17 mouse cellular contexts compared by ENCODE assay signal in the genomic region with DNA sequence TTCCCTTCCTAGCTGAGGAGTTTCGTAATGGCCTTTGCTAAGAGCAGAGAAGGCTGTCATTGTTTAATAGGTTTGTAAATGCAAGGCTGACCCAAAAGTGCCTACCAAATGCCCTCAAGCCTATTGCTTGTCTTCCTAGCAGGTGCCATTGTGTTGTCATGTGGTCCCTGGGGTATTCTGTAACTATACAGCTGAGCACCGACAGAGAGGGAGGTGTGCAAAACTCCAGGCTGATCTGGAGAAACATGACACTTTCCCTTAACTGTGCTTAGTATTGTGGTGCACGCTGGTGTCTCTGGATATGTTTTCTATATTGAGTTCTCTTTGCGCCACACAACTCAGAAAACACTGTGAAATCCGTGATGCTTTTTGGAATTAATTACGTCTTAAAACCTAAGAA.
"Had no signal": no experiment of that assay in that cellular context is flagged by ENCODE, and none has a peak within 500 bp of the region (broad histone marks: within the 10 kb centered on the region; RNA-seq: fewer than 3 reads in every experiment).

No protein-coding gene starts in this region.

- H3K4me1 ChIP-seq: limb, embryonic 15.5 days; midbrain, embryonic 10.5 days; stomach, embryonic 15.5 days had no signal

- H3K4me3 ChIP-seq: layer of hippocampus, adult 2 months; limb, embryonic 15.5 days; midbrain, embryonic 10.5 days; stomach, embryonic 15.5 days had no signal

- H3K27me3 ChIP-seq: limb, embryonic 15.5 days; stomach, embryonic 15.5 days had no signal

- ATAC-seq: liver, postnatal 0 days; lung, postnatal 0 days; midbrain, embryonic 16.5 days had no signal

- H3K9ac ChIP-seq: limb, embryonic 15.5 days; liver, embryonic 14.5 days; liver, postnatal 0 days; lung, embryonic 14.5 days; stomach, embryonic 15.5 days had no signal

- H3K4me2 ChIP-seq: limb, embryonic 15.5 days; liver, embryonic 11.5 days; lung, embryonic 14.5 days; stomach, embryonic 15.5 days had no signal

- H3K27ac ChIP-seq: kidney, postnatal 0 days; layer of hippocampus, adult 2 months; limb, embryonic 15.5 days; liver, embryonic 14.5 days; macrophage; midbrain, embryonic 10.5 days; stomach, embryonic 15.5 days had no signal

- H3K9me3 ChIP-seq: limb, embryonic 15.5 days; midbrain, embryonic 10.5 days; stomach, embryonic 15.5 days had no signal

- DNase-seq: kidney, postnatal 25 days; layer of hippocampus, adult 9-11 months; liver, postnatal 0 days; right cerebral cortex, postnatal 25 days; spleen, adult 18-20 months; thymus, postnatal 36 days had no signal

- H3K36me3 ChIP-seq: limb, embryonic 15.5 days; midbrain, embryonic 10.5 days; stomach, embryonic 15.5 days had no signal
